Mouse (Mus musculus): ENCODE measurements around the gene Zfp277. TPM values are rescaled to one million over a fixed set of nuclear protein-coding genes. Genes with fewer than 3 reads are reported as not detected.

Gene Zfp277
- polyA plus RNA-seq, 1 experiment from 2014 or later: 20.1 TPM

GRCm38 (mm10) chr12:40464282-40464681 is 18.6 kb upstream of the Zfp277 start:
- in situ Hi-C loops (cut with MboI; ENCODE audit: low pct_unique_long_range_greater_than_20kb): no loop called here
- CTCF ChIA-PET: no interaction called here
- POLR2A ChIA-PET: no interaction called here
- H3K27me3 ChIP-seq: no peaks in the 10 kb centered on the region
- ATAC-seq (no peak), DNase-seq (ENCODE audit: low read depth, low spot score) (no peak)
- no peak for TF ChIP-seq CTCF (IDR thresholded peaks at IDR 0.05)

- TF ChIP-seq CTCF (IDR thresholded peaks at IDR 0.05): no peak
- ATAC-seq: no peak
- ChIA-PET POLR2A (no interaction called here), CTCF (no interaction called here)
- DNase-seq (ENCODE audit: low read depth, low spot score): no peak
- H3K27me3 ChIP-seq: no peaks in the 10 kb centered on the region
- in situ Hi-C loops (cut with MboI; ENCODE audit: low pct_unique_long_range_greater_than_20kb): no loop called here
Observed at GRCm38 (mm10) chr12:40463828-40464227, 18.1 kb upstream of the Zfp277 start.

- no peak for ATAC-seq
- no peak for TF ChIP-seq CTCF (IDR thresholded peaks at IDR 0.05)
- POLR2A ChIA-PET: no interaction called here
- in situ Hi-C loops (cut with MboI; ENCODE audit: low pct_unique_long_range_greater_than_20kb): no loop called here
- DNase-seq (ENCODE audit: low read depth, low spot score): no peak
- CTCF ChIA-PET: no interaction called here
- H3K27me3 ChIP-seq: no peaks in the 10 kb centered on the region
Observed at GRCm38 (mm10) chr12:40462693-40463235, 17.1 kb upstream of the Zfp277 start.

- in situ Hi-C loops (cut with MboI; ENCODE audit: low pct_unique_long_range_greater_than_20kb): no loop called here
- no peak for TF ChIP-seq CTCF (IDR thresholded peaks at IDR 0.05)
- DNase-seq (ENCODE audit: low read depth, low spot score): no peak
- POLR2A ChIA-PET: no interaction called here
- CTCF ChIA-PET: no interaction called here
- H3K27me3 ChIP-seq: no peaks in the 10 kb centered on the region
- no peak for ATAC-seq
Observed at GRCm38 (mm10) chr12:40459673-40460265, 14.1 kb upstream of the Zfp277 start.

GRCm38 (mm10) chr12:40458977-40459376 is 13.3 kb upstream of the Zfp277 start:
- CTCF ChIA-PET: no interaction called here
- POLR2A ChIA-PET: no interaction called here
- DNase-seq (ENCODE audit: low read depth, low spot score): no peak
- no peak for ATAC-seq
- in situ Hi-C loops (cut with MboI; ENCODE audit: low pct_unique_long_range_greater_than_20kb): no loop called here
- no peak for TF ChIP-seq CTCF (IDR thresholded peaks at IDR 0.05)
- no peaks in the 10 kb centered on the region for H3K27me3 ChIP-seq

- H3K27me3 ChIP-seq: no peaks in the 10 kb centered on the region
- no peak for TF ChIP-seq CTCF (IDR thresholded peaks at IDR 0.05)
- ATAC-seq: no peak
- ChIA-PET CTCF (no interaction called here), POLR2A (interaction anchor here (0.6 to 0.9 kb wide), 2 partner anchors 9 to 109 kb away, joined by 3 to 5 read pairs; no protein-coding TSS in a partner anchor)
- in situ Hi-C loops (cut with MboI; ENCODE audit: low pct_unique_long_range_greater_than_20kb): no loop called here
- no peak for DNase-seq (ENCODE audit: low read depth, low spot score)
Observed at GRCm38 (mm10) chr12:40456517-40456916, 10.8 kb upstream of the Zfp277 start.

GRCm38 (mm10) chr12:40449119-40449795 is 3.6 kb upstream of the Zfp277 start:
- POLR2A ChIA-PET: no interaction called here
- in situ Hi-C loops (cut with MboI; ENCODE audit: low pct_unique_long_range_greater_than_20kb): loop anchor here (5.0 kb wide), 2 partner anchors 192 to 223 kb away; no protein-coding TSS in a partner anchor
- TF ChIP-seq CTCF (IDR thresholded peaks at IDR 0.05): no peak
- DNase-seq (ENCODE audit: low read depth, low spot score) (no peak), ATAC-seq (no peak)
- no peaks in the 10 kb centered on the region for H3K27me3 ChIP-seq
- CTCF ChIA-PET: interaction anchor here (0.9 kb wide), 1 partner anchor 193 kb away, joined by 3 read pairs; no protein-coding TSS in a partner anchor

- in situ Hi-C loops (cut with MboI; ENCODE audit: low pct_unique_long_range_greater_than_20kb): loop anchor here (5.0 kb wide), 2 partner anchors 190 to 225 kb away; no protein-coding TSS in a partner anchor
- no peak for DNase-seq (ENCODE audit: low read depth, low spot score)
- no peaks in the 10 kb centered on the region for H3K27me3 ChIP-seq
- ChIA-PET CTCF (no interaction called here), POLR2A (interaction anchor here (1.3 kb wide), 1 partner anchor 8 kb away, joined by 5 read pairs; no protein-coding TSS in a partner anchor)
- ATAC-seq: no peak
- TF ChIP-seq CTCF (IDR thresholded peaks at IDR 0.05): no peak
Observed at GRCm38 (mm10) chr12:40447561-40448355, 2.1 kb upstream of the Zfp277 start.

GRCm38 (mm10) chr12:40446450-40447381 is 1.0 kb upstream of the Zfp277 start:
- TF ChIP-seq CTCF (IDR thresholded peaks at IDR 0.05): no peak
- ATAC-seq: peak; percentile 44
- in situ Hi-C loops (cut with MboI; ENCODE audit: low pct_unique_long_range_greater_than_20kb): loop anchor here (5.0 kb wide), 2 partner anchors 189 to 226 kb away; no protein-coding TSS in a partner anchor
- ChIA-PET CTCF (no interaction called here), POLR2A (interaction anchor here (1.3 kb wide), 1 partner anchor 9 kb away, joined by 5 read pairs; no protein-coding TSS in a partner anchor)
- no peaks in the 10 kb centered on the region for H3K27me3 ChIP-seq
- DNase-seq (ENCODE audit: low read depth, low spot score): no peak
